Mouse (Mus musculus) neural tube, embryonic 13.5 days (tissue): ENCODE data around the gene Csf3. TPM values are rescaled to one million over a fixed set of nuclear protein-coding genes. Genes with fewer than 3 reads are reported as not detected.

ENCODE experiments used
- ATAC-seq: fragments of 200-750 bp; cut with Nextera tagmentation; 2 replicates; pipeline ENCODE4 v1.8.0; 2017; ENCODE audit warnings: low read depth, mild to moderate bottlenecking, moderate TSS enrichment, moderate library complexity
- H3K27ac ChIP-seq: fragments of 300-500 bp; sonication (generic); replicated peaks from 2 replicates; pipeline ENCODE4 v1.5.1; 2015; ENCODE audit warnings: moderate library complexity, mild to moderate bottlenecking, inconsistent platforms
- H3K27me3 ChIP-seq: fragments of 300-500 bp; sonication (generic); 2 replicates; pipeline ENCODE4 v1.6.1; 2015; ENCODE audit warnings: mild to moderate bottlenecking, inconsistent platforms
- H3K36me3 ChIP-seq: fragments of 300-500 bp; sonication (generic); 2 replicates; pipeline ENCODE4 v1.6.1; 2015; ENCODE audit warnings: mild to moderate bottlenecking, inconsistent platforms
- H3K4me1 ChIP-seq: fragments of 300-500 bp; sonication (generic); replicated peaks from 2 replicates; pipeline ENCODE4 v1.6.1; 2015; ENCODE audit warnings: inconsistent platforms
- H3K4me2 ChIP-seq: fragments of 300-500 bp; sonication (generic); 2 replicates; pipeline ENCODE4 v1.6.1; 2015; ENCODE audit warnings: inconsistent platforms, mild to moderate bottlenecking, moderate library complexity
- H3K4me3 ChIP-seq: fragments of 300-500 bp; sonication (generic); 2 replicates; pipeline ENCODE4 v1.5.1; 2015; ENCODE audit warnings: mild to moderate bottlenecking, inconsistent platforms
- H3K9ac ChIP-seq: fragments of 300-500 bp; sonication (generic); 2 replicates; pipeline ENCODE4 v1.6.1; 2015; ENCODE audit warnings: moderate library complexity, mild to moderate bottlenecking, inconsistent platforms
- H3K9me3 ChIP-seq: fragments of 300-500 bp; sonication (generic); 2 replicates; pipeline ENCODE4 v1.6.1; 2016; ENCODE audit warnings: inconsistent platforms
- WGBS: fragments of 180-500 bp; shearing (Covaris S2); methylation state at CpG from one replicate; pipeline ENCODE4 v1.1.7; 2015; 5-methylcytosine and 5-hydroxymethylcytosine counted together
- polyA plus RNA-seq: library from polyadenylated mRNA; unstranded; fragments of >200 nt; fragmentation: Nextera tagmentation; extraction: Ambion mirVana; gene quantifications from 2 replicates; pipeline ENCODE4 v1.2.1, GENCODE M21; 2015

The Csf3 gene
- polyA plus RNA-seq, 1 experiment from 2014 or later: not detected

GRCm38 (mm10) chr11:98745932-98746853, 45.1 kb downstream of the Csf3 start:
- peak overlapping the region; percentile 98 for H3K27ac ChIP-seq
- no peak for ATAC-seq

GRCm38 (mm10) chr11:98746855-98747693, 46.0 kb downstream of the Csf3 start:
- ATAC-seq: peak; percentile 37; the same call in 1 of the 2 replicates
- Histone ChIP-seq H3K4me1 (peaks cover 94% of the 10 kb centered on the region), H3K9ac (peak overlapping the region; percentile 57), H3K27ac (peak overlapping the region; percentile 98), H3K4me3 (peak overlapping the region; percentile 94), H3K27me3 (no peaks in the 10 kb centered on the region), H3K9me3 (no peaks in the 10 kb centered on the region), H3K36me3 (no peaks in the 10 kb centered on the region), H3K4me2 (peak overlapping the region; percentile 96)
- WGBS: 4% methylated on average over 19 of the region's 19 CpGs

More at GRCm38 (mm10) chr11:98745932-98746853, 45.1 kb downstream of the Csf3 start:
- Histone ChIP-seq H3K9ac (peak overlapping the region; percentile 57), H3K4me1 (peaks cover 87% of the 10 kb centered on the region), H3K4me3 (peak overlapping the region; percentile 94), H3K4me2 (peak overlapping the region; percentile 96), H3K36me3 (no peaks in the 10 kb centered on the region), H3K27me3 (no peaks in the 10 kb centered on the region), H3K9me3 (no peaks in the 10 kb centered on the region)
- 43% methylated on average over 12 of the region's 12 CpGs for WGBS

GRCm38 (mm10) chr11:98747804-98748505, 46.9 kb downstream of the Csf3 start:
- peaks cover 99% of the 10 kb centered on the region for H3K4me1 ChIP-seq
- no peaks in the 10 kb centered on the region; the same call in 1 of the 2 replicates for H3K36me3 ChIP-seq
- H3K27ac ChIP-seq: peak overlapping the region; percentile 98
- H3K9me3 ChIP-seq: no peaks in the 10 kb centered on the region
- no peaks in the 10 kb centered on the region for H3K27me3 ChIP-seq
- 17% methylated on average over 6 of the region's 6 CpGs for WGBS
- peak overlapping the region; percentile 96 for H3K4me2 ChIP-seq
- ATAC-seq: no peak
- peak overlapping the region; percentile 25 for H3K4me3 ChIP-seq
- peak overlapping the region; percentile 76 for H3K9ac ChIP-seq

GRCm38 (mm10) chr11:98748506-98749416, 47.7 kb downstream of the Csf3 start:
- ATAC-seq: peak; percentile 38; the same call in 1 of the 2 replicates
- peak overlapping the region; percentile 25 for H3K4me3 ChIP-seq
- H3K4me2 ChIP-seq: peak overlapping the region; percentile 96
- H3K4me1 ChIP-seq: peaks cover 99% of the 10 kb centered on the region
- H3K9me3 ChIP-seq: no peaks in the 10 kb centered on the region
- H3K27me3 ChIP-seq: no peaks in the 10 kb centered on the region
- H3K27ac ChIP-seq: peak overlapping the region; percentile 98
- WGBS: 11% methylated on average over 15 of the region's 15 CpGs
- H3K9ac ChIP-seq: peak overlapping the region; percentile 76
- peaks cover 8% of the 10 kb centered on the region for H3K36me3 ChIP-seq

GRCm38 (mm10) chr11:98749716-98750115, 48.7 kb downstream of the Csf3 start:
- Histone ChIP-seq H3K4me1 (peaks cover 99% of the 10 kb centered on the region), H3K27me3 (no peaks in the 10 kb centered on the region), H3K4me3 (peak overlapping the region; percentile 25), H3K9ac (peak overlapping the region; percentile 76), H3K27ac (peak overlapping the region; percentile 98), H3K36me3 (peaks cover 17% of the 10 kb centered on the region), H3K9me3 (no peaks in the 10 kb centered on the region), H3K4me2 (peak overlapping the region; percentile 96)
- 13% methylated on average over 5 of the region's 5 CpGs for WGBS
- peak; percentile 55 for ATAC-seq

GRCm38 (mm10) chr11:98750351-98751201, 49.5 kb downstream of the Csf3 start:
- Histone ChIP-seq H3K9ac (peak overlapping the region; percentile 76), H3K4me1 (peaks cover 96% of the 10 kb centered on the region), H3K27ac (peak overlapping the region; percentile 98), H3K4me2 (peak overlapping the region; percentile 96), H3K9me3 (no peaks in the 10 kb centered on the region), H3K4me3 (peak overlapping the region; percentile 11), H3K27me3 (no peaks in the 10 kb centered on the region), H3K36me3 (peaks cover 23% of the 10 kb centered on the region)
- ATAC-seq: peak; percentile 62
- WGBS: 9% methylated on average over 17 of the region's 17 CpGs

GRCm38 (mm10) chr11:98751221-98751782, 50.2 kb downstream of the Csf3 start:
- Histone ChIP-seq H3K9me3 (no peaks in the 10 kb centered on the region), H3K36me3 (peaks cover 30% of the 10 kb centered on the region), H3K4me2 (peak overlapping the region; percentile 96), H3K4me1 (peaks cover 88% of the 10 kb centered on the region), H3K27ac (peak overlapping the region; percentile 98), H3K27me3 (no peaks in the 10 kb centered on the region), H3K4me3 (peak overlapping the region; percentile 11; the same call in 1 of the 2 replicates), H3K9ac (peak overlapping the region; percentile 76)
- WGBS: 22% methylated on average over 6 of the region's 6 CpGs
- ATAC-seq: peak; percentile 41

GRCm38 (mm10) chr11:98752562-98753140, 51.6 kb downstream of the Csf3 start:
- Histone ChIP-seq H3K4me3 (no peak overlapping the region), H3K4me1 (peaks cover 76% of the 10 kb centered on the region), H3K27ac (peak overlapping the region; percentile 98), H3K36me3 (peaks cover 43% of the 10 kb centered on the region), H3K9me3 (no peaks in the 10 kb centered on the region), H3K27me3 (no peaks in the 10 kb centered on the region), H3K4me2 (no peak overlapping the region), H3K9ac (peak overlapping the region; percentile 18; the same call in 1 of the 2 replicates)
- 85% methylated on average over 10 of the region's 10 CpGs for WGBS
- no peak for ATAC-seq
